ENCODE assay signal across 8 mouse cellular contexts in the genomic region with DNA sequence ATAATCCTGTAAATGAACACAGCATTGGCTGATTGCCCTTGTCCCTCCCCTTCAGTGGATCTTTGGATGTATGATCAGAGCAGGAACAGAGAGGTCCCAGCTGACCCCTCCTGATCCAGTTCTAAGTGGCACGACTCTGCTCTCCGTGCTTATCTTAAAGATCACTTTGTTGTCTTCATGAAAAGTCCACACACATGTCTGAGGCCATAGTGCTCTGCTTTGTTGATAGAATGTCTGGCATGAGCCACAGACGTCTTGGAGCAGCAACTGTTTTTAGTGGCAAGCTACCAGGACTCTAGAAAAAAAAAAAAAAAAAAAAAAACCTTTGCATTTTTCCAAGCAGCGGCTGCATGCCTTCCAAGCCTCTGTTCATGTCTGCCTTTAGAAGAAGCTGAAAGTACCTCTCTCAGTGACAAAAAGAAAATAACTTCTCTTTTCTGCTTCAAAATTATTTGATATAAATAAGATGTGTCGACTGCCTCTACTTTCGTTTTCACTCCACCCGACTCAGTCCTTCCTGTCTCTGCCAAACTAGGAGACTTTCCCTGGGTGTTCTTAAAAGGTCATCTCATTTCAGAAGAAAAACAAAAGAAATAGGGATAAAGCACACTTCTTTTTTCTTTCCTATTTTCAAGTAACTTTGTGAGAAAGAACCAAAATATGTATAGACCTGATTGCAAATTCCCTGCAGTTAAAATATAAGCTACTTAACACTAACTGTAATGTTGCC.
DNase-seq lines count a peak whose midpoint lies in the region; ATAC-seq and TF ChIP-seq lines count a peak whose summit lies in the region.

No protein-coding gene starts in this region.

- TF ChIP-seq CTCF in olfactory bulb, adult 2 months (IDR thresholded peaks at IDR 0.05; ENCODE audit: insufficient read depth, low read depth, low read length) = no peak

- H3K36me3 ChIP-seq in liver, embryonic 11.5 days (ENCODE audit: control insufficient read depth, insufficient read depth, low read length) = no peaks in the 10 kb centered on the region

- no peak for TF ChIP-seq POLR2A in olfactory bulb, adult 2 months (IDR thresholded peaks at IDR 0.05; ENCODE audit: insufficient read depth, low read depth, low read length)

- peak overlapping the region; percentile 43 for H3K27ac ChIP-seq in liver, embryonic 11.5 days (ENCODE audit: low read depth, low read length)
- peak overlapping the region; percentile 4; the same call in 1 of the 2 replicates for H3K27ac ChIP-seq in olfactory bulb, adult 2 months (ENCODE audit: insufficient read depth, low read depth, low read length)

- intact Hi-C loops in gastrocnemius, postnatal 36 days (cut with DNase I) = loop anchor here (10.0 kb wide), 1 partner anchor 196 kb away; no protein-coding TSS in a partner anchor

- no peaks in the 10 kb centered on the region for H3K9me3 ChIP-seq in liver, embryonic 11.5 days (ENCODE audit: control insufficient read depth, low read length)

- peak; percentile 70 for ATAC-seq in cerebellum, adult (ENCODE audit: insufficient number of reproducible peaks, low FRiP score, low TSS enrichment)
- ATAC-seq in liver, embryonic 11.5 days (replicated peaks; ENCODE audit: low FRiP score) = peak; percentile 72

- H3K4me2 ChIP-seq in liver, embryonic 11.5 days = peak overlapping the region; percentile 70

- DNase-seq in retina, postnatal 1 day = peak; percentile 9
- DNase-seq in retina, embryonic 14.5 days (ENCODE audit: low spot score) = no peak
- DNase-seq in gastrocnemius, postnatal 36 days = peak; percentile 31 to 40
- DNase-seq in kidney, adult 9 months = peak; percentile 70
- DNase-seq in liver, embryonic 11.5 days (ENCODE audit: low spot score) = no peak
- peak; percentile 26 for DNase-seq in urinary bladder, adult 2 months (ENCODE audit: low spot score)

- peak overlapping the region; percentile 47 for H3K4me3 ChIP-seq in liver, embryonic 11.5 days (ENCODE audit: low read depth, low read length)
- no peak overlapping the region for H3K4me3 ChIP-seq in olfactory bulb, adult 2 months (ENCODE audit: insufficient read depth, low read depth, low read length)

- WGBS in liver, embryonic 11.5 days = 15% methylated on average over 7 of the region's 7 CpGs
- WGBS in olfactory bulb, adult 2 months = 15% methylated on average over 7 of the region's 7 CpGs

- no peaks in the 10 kb centered on the region; the same call in 1 of the 2 replicates for H3K4me1 ChIP-seq in liver, embryonic 11.5 days (replicated peaks; ENCODE audit: control insufficient read depth, insufficient read depth, low read length)
- no peaks in the 10 kb centered on the region for H3K4me1 ChIP-seq in olfactory bulb, adult 2 months (ENCODE audit: control insufficient read depth, insufficient read depth, low read length)

- H3K9ac ChIP-seq in liver, embryonic 11.5 days (ENCODE audit: low read depth, low read length) = peak overlapping the region; percentile 70

- H3K27me3 ChIP-seq in liver, embryonic 11.5 days (replicated peaks; ENCODE audit: control insufficient read depth, insufficient read depth, low read length) = no peaks in the 10 kb centered on the region

Comparison
In these comparisons a context has a peak if more than half of its experiments do, and no peak if none do; other contexts are left out.
1. DNase-seq: peak in retina, postnatal 1 day (single experiment), gastrocnemius, postnatal 36 days (2 of 2), kidney, adult 9 months (single experiment) and urinary bladder, adult 2 months (single experiment); none in retina, embryonic 14.5 days (single experiment) and liver, embryonic 11.5 days (single experiment).